26 mouse cellular contexts compared by ENCODE assay signal in the genomic region with DNA sequence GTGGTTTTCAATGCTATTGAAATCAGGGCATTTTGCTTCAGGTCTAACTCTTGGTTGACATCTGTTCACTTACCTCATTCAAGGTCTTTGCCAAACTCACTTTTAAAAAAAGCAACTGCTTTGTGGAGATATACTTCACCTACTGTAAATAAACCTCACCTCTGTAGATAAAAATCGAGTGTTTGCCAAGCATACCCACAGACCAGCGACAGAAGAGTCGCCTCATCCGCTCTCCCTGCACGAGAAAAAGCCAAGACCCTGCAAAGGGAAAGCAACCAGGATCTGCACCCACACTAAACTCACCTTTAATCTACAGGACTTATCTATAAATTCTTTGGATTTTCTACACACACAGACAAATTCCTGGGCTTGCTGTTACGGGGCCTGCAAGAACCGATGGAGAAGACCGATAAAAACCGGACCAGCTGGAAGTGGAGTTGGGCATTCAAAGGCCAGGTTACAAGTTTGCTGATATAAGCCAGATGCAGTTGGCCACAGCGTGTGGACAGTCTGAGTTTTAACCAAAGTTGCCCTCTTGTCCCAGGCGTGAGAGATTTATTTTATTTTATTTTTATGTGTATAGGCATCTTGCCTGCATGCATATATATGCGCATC. TPM values are rescaled to one million over a fixed set of nuclear protein-coding genes. Genes with fewer than 3 reads are reported as not detected.
A peak's percentile ranks its signal among the peaks of the same experiment; 100 is the strongest.
DNase-seq lines count a peak whose midpoint lies in the region; ATAC-seq lines count a peak whose summit lies in the region.
"Had no signal": no experiment of that assay in that cellular context is flagged by ENCODE, and none has a peak within 500 bp of the region (broad histone marks: within the 10 kb centered on the region; RNA-seq: fewer than 3 reads in every experiment).

No protein-coding gene starts in this region.

- WGBS in liver, embryonic 12.5 days (ENCODE audit: insufficient replicate concordance), result 82% methylated on average over 12 of the region's 12 CpGs
- 51% methylated on average over 12 of the region's 12 CpGs for WGBS in lung, embryonic 16.5 days
- WGBS in liver, embryonic 15.5 days (ENCODE audit: insufficient replicate concordance), result 78% methylated on average over 12 of the region's 12 CpGs
- 93% methylated on average over 12 of the region's 12 CpGs for WGBS in hindbrain, embryonic 16.5 days

- H3K9me3 ChIP-seq in erythroblast, embryonic 14.5 days (ENCODE audit: control insufficient read depth, low read length), result no peaks in the 10 kb centered on the region
- no peaks in the 10 kb centered on the region for H3K9me3 ChIP-seq in liver, embryonic 12.5 days (replicated peaks)
- no peaks in the 10 kb centered on the region for H3K9me3 ChIP-seq in lung, embryonic 16.5 days (ENCODE audit: control insufficient read depth, low read length)
- no peaks in the 10 kb centered on the region for H3K9me3 ChIP-seq in liver, embryonic 15.5 days (replicated peaks)
- H3K9me3 ChIP-seq in hindbrain, embryonic 16.5 days (ENCODE audit: control insufficient read depth, low read length), result no peaks in the 10 kb centered on the region
- H3K9me3 ChIP-seq: forebrain, embryonic 13.5 days; hindbrain, embryonic 13.5 days; limb, embryonic 13.5 days; neural tube, embryonic 12.5 days had no signal

- peaks cover 24% of the 10 kb centered on the region for H3K36me3 ChIP-seq in erythroblast, embryonic 14.5 days (ENCODE audit: control insufficient read depth)
- no peaks in the 10 kb centered on the region for H3K36me3 ChIP-seq in liver, embryonic 12.5 days
- no peaks in the 10 kb centered on the region for H3K36me3 ChIP-seq in lung, embryonic 16.5 days (ENCODE audit: control insufficient read depth, insufficient read depth, low read length)
- no peaks in the 10 kb centered on the region for H3K36me3 ChIP-seq in liver, embryonic 15.5 days (replicated peaks)
- H3K36me3 ChIP-seq in hindbrain, embryonic 16.5 days (ENCODE audit: control insufficient read depth, insufficient read depth, low read length), result no peaks in the 10 kb centered on the region
- H3K36me3 ChIP-seq: hindbrain, embryonic 13.5 days; limb, embryonic 13.5 days; neural tube, embryonic 12.5 days had no signal

- peaks cover 98% of the 10 kb centered on the region for H3K4me1 ChIP-seq in erythroblast, embryonic 14.5 days (ENCODE audit: control insufficient read depth)
- peaks cover 98% of the 10 kb centered on the region for H3K4me1 ChIP-seq in liver, embryonic 12.5 days
- H3K4me1 ChIP-seq in lung, embryonic 16.5 days (replicated peaks; ENCODE audit: control insufficient read depth, insufficient read depth, low read length), result peaks cover 19% of the 10 kb centered on the region
- peaks cover 88% of the 10 kb centered on the region for H3K4me1 ChIP-seq in liver, embryonic 15.5 days (replicated peaks)
- peaks cover 4% of the 10 kb centered on the region; the same call in 1 of the 2 replicates for H3K4me1 ChIP-seq in hindbrain, embryonic 16.5 days (ENCODE audit: control insufficient read depth, insufficient read depth, low read depth, low read length)
- H3K4me1 ChIP-seq: neural tube, embryonic 12.5 days had no signal

- H3K4me2 ChIP-seq in liver, embryonic 12.5 days, result peak overlapping the region; percentile 71; the same call in 1 of the 2 replicates
- H3K4me2 ChIP-seq in lung, embryonic 16.5 days (ENCODE audit: low read depth, low read length), result no peak overlapping the region
- H3K4me2 ChIP-seq in liver, embryonic 15.5 days, result peak overlapping the region; percentile 70; the same call in 1 of the 2 replicates
- H3K4me2 ChIP-seq in hindbrain, embryonic 16.5 days (ENCODE audit: low read length), result no peak overlapping the region
- H3K4me2 ChIP-seq: forebrain, embryonic 13.5 days; hindbrain, embryonic 13.5 days; limb, embryonic 13.5 days; midbrain, embryonic 11.5 days; neural tube, embryonic 12.5 days had no signal

- no peak overlapping the region for H3K9ac ChIP-seq in liver, embryonic 12.5 days
- no peak overlapping the region for H3K9ac ChIP-seq in lung, embryonic 16.5 days (ENCODE audit: low read length)
- no peak overlapping the region for H3K9ac ChIP-seq in liver, embryonic 15.5 days
- H3K9ac ChIP-seq in hindbrain, embryonic 16.5 days (ENCODE audit: low read depth, low read length), result no peak overlapping the region
- H3K9ac ChIP-seq: forebrain, embryonic 13.5 days; hindbrain, embryonic 13.5 days; limb, embryonic 13.5 days; neural tube, embryonic 12.5 days had no signal

- H3K27me3 ChIP-seq in erythroblast, embryonic 14.5 days (ENCODE audit: control insufficient read depth), result no peaks in the 10 kb centered on the region
- H3K27me3 ChIP-seq in liver, embryonic 12.5 days (replicated peaks), result no peaks in the 10 kb centered on the region
- H3K27me3 ChIP-seq in lung, embryonic 16.5 days (ENCODE audit: control insufficient read depth, insufficient read depth, low read depth, low read length), result no peaks in the 10 kb centered on the region
- no peaks in the 10 kb centered on the region for H3K27me3 ChIP-seq in liver, embryonic 15.5 days
- H3K27me3 ChIP-seq in hindbrain, embryonic 16.5 days (replicated peaks; ENCODE audit: control insufficient read depth, insufficient read depth, low read length), result no peaks in the 10 kb centered on the region
- H3K27me3 ChIP-seq: forebrain, embryonic 13.5 days; hindbrain, embryonic 13.5 days; limb, embryonic 13.5 days; neural tube, embryonic 12.5 days had no signal

- no peak for ATAC-seq in erythroblast, adult 5-6 weeks (replicated peaks; ENCODE audit: low FRiP score, poor library complexity, severe bottlenecking)
- ATAC-seq in liver, embryonic 12.5 days, result no peak
- peak; percentile 53; the same call in 1 of the 2 replicates for ATAC-seq in lung, embryonic 16.5 days (ENCODE audit: low read depth)
- ATAC-seq in liver, embryonic 15.5 days (ENCODE audit: insufficient read depth), result no peak
- ATAC-seq in hindbrain, embryonic 16.5 days, result no peak
- ATAC-seq: forebrain, embryonic 13.5 days; intestine, postnatal 0 days; midbrain, embryonic 16.5 days had no signal

- DNase-seq in liver, result no peak
- DNase-seq in lung, postnatal 10 days, result no peak
- DNase-seq: adrenal gland, adult 8-10 months; cerebellum, adult 2 months; cerebellum, postnatal 14 days; gastrocnemius, postnatal 10 days; heart, postnatal 4 days; kidney, postnatal 4 days; lung, postnatal 36 days; right cerebral cortex, adult 18-20 months; spleen, adult 18-20 months; thymus, postnatal 14 days had no signal

- H3K4me3 ChIP-seq in erythroblast, embryonic 14.5 days (replicated peaks), result peak overlapping the region; percentile 63
- no peak overlapping the region for H3K4me3 ChIP-seq in liver, embryonic 12.5 days
- H3K4me3 ChIP-seq in lung, embryonic 16.5 days (ENCODE audit: low read length), result no peak overlapping the region
- no peak overlapping the region for H3K4me3 ChIP-seq in liver, embryonic 15.5 days (replicated peaks)
- H3K4me3 ChIP-seq in hindbrain, embryonic 16.5 days (ENCODE audit: low read length), result no peak overlapping the region
- H3K4me3 ChIP-seq: forebrain, embryonic 13.5 days; hindbrain, embryonic 13.5 days; limb, embryonic 13.5 days; neural tube, embryonic 12.5 days had no signal

- H3K27ac ChIP-seq in liver, embryonic 12.5 days, result peak overlapping the region; percentile 93
- peak overlapping the region; percentile 72 for H3K27ac ChIP-seq in lung, embryonic 16.5 days (ENCODE audit: low read length)
- H3K27ac ChIP-seq in liver, embryonic 15.5 days (replicated peaks), result peak overlapping the region; percentile 96; the same call in 1 of the 2 replicates
- no peak overlapping the region for H3K27ac ChIP-seq in hindbrain, embryonic 16.5 days (ENCODE audit: low read depth, low read length)
- H3K27ac ChIP-seq: forebrain, embryonic 13.5 days; hindbrain, embryonic 13.5 days; limb, embryonic 13.5 days; neural tube, embryonic 12.5 days had no signal

RNA-seq across cellular contexts. Expression of a gene that starts 39.5 kb away (rescaled TPM):
- polyA plus RNA-seq in erythroblast, embryonic 14.5 days (2012), result 5.0 and 5.7 TPM in 2 replicates
- 0.77 and 2.9 TPM in 2 replicates for total RNA-seq in erythroblast, adult 5-6 weeks (2015; ENCODE audit: low replicate concordance)
- total RNA-seq in erythroblast, adult 5-6 weeks (2017; ENCODE audit: low replicate concordance), result 2.0 and 3.4 TPM in 2 replicates
- 40.7 and 43.2 TPM in 2 replicates for polyA plus RNA-seq in liver, embryonic 12.5 days (2016; fragmentation: Nextera tagmentation; extraction: Ambion mirVana)
- 126 and 132 TPM in 2 replicates for polyA plus RNA-seq in lung, embryonic 16.5 days (2015; fragmentation: Nextera tagmentation; extraction: Ambion mirVana)
- 23.8 and 27.2 TPM in 2 replicates for polyA plus RNA-seq in liver, embryonic 15.5 days (2015; fragmentation: Nextera tagmentation; extraction: Ambion mirVana)
- 58.8 and 65.7 TPM in 2 replicates for polyA plus RNA-seq in hindbrain, embryonic 16.5 days (2015; fragmentation: Nextera tagmentation; extraction: Ambion mirVana)

RNA-seq across cellular contexts. Expression of a gene that starts 53.2 kb away (rescaled TPM):
- 0.45 and 0.66 TPM in 2 replicates for polyA plus RNA-seq in erythroblast, embryonic 14.5 days (2012)
- not detected in 2 replicates for total RNA-seq in erythroblast, adult 5-6 weeks (2015; ENCODE audit: low replicate concordance)
- total RNA-seq in erythroblast, adult 5-6 weeks (2017; ENCODE audit: low replicate concordance), result under 0.01 TPM in 1 of 2 replicates, not detected in the other
- 38.3 and 42.4 TPM in 2 replicates for polyA plus RNA-seq in liver, embryonic 12.5 days (2016; fragmentation: Nextera tagmentation; extraction: Ambion mirVana)
- polyA plus RNA-seq in lung, embryonic 16.5 days (2015; fragmentation: Nextera tagmentation; extraction: Ambion mirVana), result 298 and 315 TPM in 2 replicates
- 66.0 and 88.2 TPM in 2 replicates for polyA plus RNA-seq in liver, embryonic 15.5 days (2015; fragmentation: Nextera tagmentation; extraction: Ambion mirVana)
- polyA plus RNA-seq in hindbrain, embryonic 16.5 days (2015; fragmentation: Nextera tagmentation; extraction: Ambion mirVana), result 26.4 and 41.9 TPM in 2 replicates
- total RNA-seq: megakaryocyte, adult 5-6 weeks had no signal

Comparison
In these comparisons a context has a peak if more than half of its experiments do, and no peak if none do; other contexts are left out.
1. H3K4me2 ChIP-seq: peak in liver, embryonic 12.5 days (single experiment) and liver, embryonic 15.5 days (single experiment); none in lung, embryonic 16.5 days (single experiment) and hindbrain, embryonic 16.5 days (single experiment).
2. RNA of a gene that starts 53.2 kb away (polyA plus RNA-seq): 298 to 315 TPM in lung, embryonic 16.5 days, 66.0 to 88.2 TPM in liver, embryonic 15.5 days, 38.3 to 42.4 TPM in liver, embryonic 12.5 days and 26.4 to 41.9 TPM in hindbrain, embryonic 16.5 days; 0.45 to 0.66 TPM in erythroblast, embryonic 14.5 days; every median in the first group is over 10 times any median in the second.